Mouse (Mus musculus) bone marrow, adult 2 months (tissue): ENCODE results near the gene Olfr902.

Source experiments
- CTCF ChIP-seq: fragments of 200-500 bp; IDR thresholded peaks from 2 replicates; pipeline ENCODE4 v1.5.1; 2011; ENCODE audit warnings: low read length, control low read depth; ENCODE audit not compliant: control insufficient read depth, insufficient read depth
- POLR2A ChIP-seq: fragments of 200-500 bp; IDR thresholded peaks from 2 replicates; pipeline ENCODE4 v1.6.1; 2011; ENCODE audit warnings: low read depth, mild to moderate bottlenecking, control low read depth, low read length, borderline replicate concordance; ENCODE audit not compliant: control insufficient read depth

DNA sequence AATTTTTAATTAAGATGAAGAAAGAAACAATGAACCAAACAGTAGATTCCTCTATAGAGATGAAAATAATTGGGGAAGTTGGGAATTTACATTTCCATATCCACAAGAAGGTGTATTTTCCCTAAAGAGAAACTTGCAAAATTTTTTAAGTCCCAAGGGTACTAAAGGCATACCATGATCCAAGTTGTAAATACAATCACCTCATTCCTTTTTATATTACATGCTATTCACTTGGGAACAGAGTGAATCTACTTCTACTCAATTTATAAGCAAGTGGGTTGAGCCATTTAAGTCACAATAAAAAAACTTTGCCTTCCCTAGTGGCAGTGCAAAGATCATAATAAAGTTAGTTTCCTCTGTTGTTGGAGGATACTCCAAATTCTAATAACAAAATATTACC, 15.4 kb downstream of the Olfr902 start, which contains the start of gene Olfr904:
- TF ChIP-seq CTCF, result no peak
- TF ChIP-seq POLR2A, result no peak
